Mouse (Mus musculus): ENCODE measurements around the gene Oscar. TPM values are rescaled to one million over a fixed set of nuclear protein-coding genes. Genes with fewer than 3 reads are reported as not detected.

Oscar gene
- polyA plus RNA-seq, 1 experiment from 2014 or later = not detected

Small RNA genes lying within 50 kb of the gene (microRNA-seq; reads per million reads assigned to microRNA genes)
- gene Gm25100 (not detected), gene Mir3572 (0.59 reads per million)

Other genes with a start within 250 kb of the Oscar start
- 0.07 and 0.46 TPM in 2 replicates for gene Cacng8, start 225.5 kb downstream of the Oscar start, polyA plus RNA-seq (2015; fragmentation: Nextera tagmentation; extraction: Ambion mirVana)
- gene Cacng6, start 192.0 kb downstream of the Oscar start, polyA plus RNA-seq (2015; fragmentation: Nextera tagmentation; extraction: Ambion mirVana) = 15.5 and 18.9 TPM in 2 replicates
- not detected in 2 replicates for gene Tarm1, start 113.5 kb downstream of the Oscar start, polyA plus RNA-seq (2015; fragmentation: Nextera tagmentation; extraction: Ambion mirVana)
- gene Ndufa3, start 1.2 kb upstream of the Oscar start, polyA plus RNA-seq (2015; fragmentation: Nextera tagmentation; extraction: Ambion mirVana) = 644 and 753 TPM in 2 replicates
- 15.6 and 17.0 TPM in 2 replicates for gene Tfpt, start 13.8 kb upstream of the Oscar start, polyA plus RNA-seq (2015; fragmentation: Nextera tagmentation; extraction: Ambion mirVana)
- 60.8 and 62.2 TPM in 2 replicates for gene Prpf31, start 13.8 kb upstream of the Oscar start, polyA plus RNA-seq (2015; fragmentation: Nextera tagmentation; extraction: Ambion mirVana)
- gene Cnot3, start 29.1 kb upstream of the Oscar start, polyA plus RNA-seq (2015; fragmentation: Nextera tagmentation; extraction: Ambion mirVana) = 29.9 and 32.9 TPM in 2 replicates
- gene Leng1, start 49.7 kb upstream of the Oscar start, polyA plus RNA-seq (2015; fragmentation: Nextera tagmentation; extraction: Ambion mirVana) = 20.5 and 22.3 TPM in 2 replicates
- gene Tmc4, start 61.4 kb upstream of the Oscar start, polyA plus RNA-seq (2015; fragmentation: Nextera tagmentation; extraction: Ambion mirVana) = 7.0 and 7.3 TPM in 2 replicates
- gene Tsen34, start 76.7 kb upstream of the Oscar start, polyA plus RNA-seq (2015; fragmentation: Nextera tagmentation; extraction: Ambion mirVana) = 207 and 237 TPM in 2 replicates
- 35.8 and 37.8 TPM in 2 replicates for gene Mboat7, start 77.4 kb upstream of the Oscar start, polyA plus RNA-seq (2015; fragmentation: Nextera tagmentation; extraction: Ambion mirVana)
- 814 and 845 TPM in 2 replicates for gene Rps9, start 87.8 kb upstream of the Oscar start, polyA plus RNA-seq (2015; fragmentation: Nextera tagmentation; extraction: Ambion mirVana)
- gene Pirb, start 104.2 kb upstream of the Oscar start, polyA plus RNA-seq (2015; fragmentation: Nextera tagmentation; extraction: Ambion mirVana) = 0.76 and 1.3 TPM in 2 replicates
- gene Gm15448, start 209.5 kb upstream of the Oscar start, polyA plus RNA-seq (2015; fragmentation: Nextera tagmentation; extraction: Ambion mirVana) = not detected in 2 replicates
- gene Pira2, start 228.9 kb upstream of the Oscar start, polyA plus RNA-seq (2015; fragmentation: Nextera tagmentation; extraction: Ambion mirVana) = 0.30 and 0.32 TPM in 2 replicates